Mouse (Mus musculus) CH12.LX (cell line): Measurements from ENCODE around the gene Padi1. TPM values are rescaled to one million over a fixed set of nuclear protein-coding genes. Genes with fewer than 3 reads are reported as not detected.

Experiments
- DNase-seq: peaks from one replicate; pipeline ENCODE4 v3.0.0-alpha.2; 2013; ENCODE audit errors: extremely low read depth
- H3K27ac ChIP-seq: 2 replicates; pipeline ENCODE4 v1.5.1; 2012; ENCODE audit warnings: low read depth, mild to moderate bottlenecking, control low read depth, moderate library complexity; ENCODE audit not compliant: insufficient read depth
- H3K27me3 ChIP-seq: replicated peaks from 2 replicates; pipeline ENCODE3; 2012; ENCODE audit warnings: inconsistent platforms
- H3K36me3 ChIP-seq, 2 experiments: replicated peaks in 1 of 2; 2 replicates each; pipeline versions ENCODE3 to v1.6.1; 2012; ENCODE audit warnings: inconsistent platforms in 1 of 2, low read length in 1 of 2, mild to moderate bottlenecking in 1 of 2, mixed read lengths in 1 of 2, moderate library complexity in 1 of 2; ENCODE audit not compliant: control insufficient read depth in 1 of 2, insufficient read depth in 1 of 2
- H3K4me1 ChIP-seq, 2 experiments: 2 replicates each; pipeline ENCODE4 v1.6.1; 2012; ENCODE audit warnings: inconsistent platforms in 1 of 2, moderate library complexity in 1 of 2; ENCODE audit not compliant: insufficient read depth in 2 of 2, control insufficient read depth in 1 of 2
- H3K4me2 ChIP-seq: 2 replicates; pipeline ENCODE4 v1.6.1; 2012; ENCODE audit warnings: low read depth, mild to moderate bottlenecking, control low read depth; ENCODE audit not compliant: poor library complexity, insufficient read depth, severe bottlenecking
- H3K4me3 ChIP-seq, 3 experiments: fragments of 150-350 bp in 1 of 3; sonication (generic) in 1 of 3; replicated peaks in 1 of 3; 2 replicates each; pipeline versions ENCODE3 to v1.5.1; 2011 to 2012; ENCODE audit warnings: low read depth in 2 of 3, low read length in 2 of 3, mild to moderate bottlenecking in 2 of 3, moderate library complexity in 2 of 3, control low read depth in 1 of 3, improper control_type of control experiment in 1 of 3, inconsistent platforms in 1 of 3, mixed read lengths in 1 of 3; ENCODE audit not compliant: poor library complexity in 1 of 3
- H3K79me2 ChIP-seq: replicated peaks from 2 replicates; pipeline ENCODE4 v1.6.1; 2012; ENCODE audit warnings: mild to moderate bottlenecking, moderate library complexity; ENCODE audit not compliant: control insufficient read depth, poor library complexity, insufficient read depth, severe bottlenecking; ENCODE audit errors: extremely low read depth
- H3K9ac ChIP-seq: 2 replicates; pipeline ENCODE4 v1.6.1; 2012; ENCODE audit warnings: low read depth, mild to moderate bottlenecking, control low read depth, moderate library complexity; ENCODE audit not compliant: insufficient read depth
- H3K9me3 ChIP-seq: replicated peaks from 2 replicates; pipeline ENCODE3; 2012; ENCODE audit warnings: low read length, inconsistent platforms, mixed read lengths
- BHLHE40 ChIP-seq: IDR thresholded peaks from 2 replicates; pipeline ENCODE4 v1.6.1; 2011; ENCODE audit warnings: mild to moderate bottlenecking, low read depth, low read length, improper control_type of control experiment
- CHD1 ChIP-seq: IDR thresholded peaks from 2 replicates; pipeline ENCODE4 v1.6.1; 2012; ENCODE audit warnings: low read depth, low read length, improper control_type of control experiment, inconsistent platforms
- CHD2 ChIP-seq: IDR thresholded peaks from 2 replicates; pipeline ENCODE4 v1.6.1; 2011; ENCODE audit warnings: low read length, improper control_type of control experiment
- CTCF ChIP-seq, 2 experiments: IDR thresholded peaks in 1 of 2; conservative IDR thresholded peaks in 1 of 2; 2 replicates each; pipeline ENCODE4 v1.5.1; 2011 to 2012; ENCODE audit warnings: low read depth in 2 of 2, low read length in 2 of 2, improper control_type of control experiment in 1 of 2, inconsistent platforms in 1 of 2, mild to moderate bottlenecking in 1 of 2, moderate library complexity in 1 of 2
- ELF1 ChIP-seq: IDR thresholded peaks from 2 replicates; pipeline ENCODE4 v1.6.1; 2014; ENCODE audit warnings: low read depth, mild to moderate bottlenecking, inconsistent platforms, low read length, improper control_type of control experiment
- EP300 ChIP-seq: IDR thresholded peaks from 2 replicates; pipeline ENCODE4 v1.6.1; 2011; ENCODE audit warnings: low read length, improper control_type of control experiment
- ETS1 ChIP-seq: conservative IDR thresholded peaks from 2 replicates; pipeline ENCODE4 v1.6.1; 2012; ENCODE audit warnings: low read depth, mild to moderate bottlenecking, inconsistent platforms, low read length, improper control_type of control experiment, moderate library complexity
- HCFC1 ChIP-seq: IDR thresholded peaks from 2 replicates; pipeline ENCODE4 v1.6.1; 2012; ENCODE audit warnings: low read depth, mild to moderate bottlenecking, inconsistent platforms, low read length, improper control_type of control experiment
- IRF4 ChIP-seq: IDR thresholded peaks from 2 replicates; pipeline ENCODE4 v1.6.1; 2014; ENCODE audit warnings: low read depth, mild to moderate bottlenecking, inconsistent platforms, low read length, improper control_type of control experiment
- MXI1 ChIP-seq: IDR thresholded peaks from 2 replicates; pipeline ENCODE4 v1.6.1; 2011; ENCODE audit warnings: mild to moderate bottlenecking, low read depth, low read length, improper control_type of control experiment
- PAX5 ChIP-seq: IDR thresholded peaks from 2 replicates; pipeline ENCODE4 v1.6.1; 2012; ENCODE audit warnings: low read length, inconsistent platforms, mixed read lengths
- SIN3A ChIP-seq: IDR thresholded peaks from 2 replicates; pipeline ENCODE4 v1.6.1; 2012; ENCODE audit warnings: low read length, improper control_type of control experiment, inconsistent platforms
- TBP ChIP-seq: conservative IDR thresholded peaks from 2 replicates; pipeline ENCODE4 v1.6.1; 2011; ENCODE audit warnings: low read depth, low read length, improper control_type of control experiment
- UBTF ChIP-seq: IDR thresholded peaks from 2 replicates; pipeline ENCODE4 v1.6.1; 2012; ENCODE audit warnings: low read depth, mild to moderate bottlenecking, inconsistent platforms, low read length, improper control_type of control experiment, moderate library complexity
- USF2 ChIP-seq: conservative IDR thresholded peaks from 2 replicates; pipeline ENCODE4 v1.6.1; 2011; ENCODE audit warnings: low read depth, low read length, improper control_type of control experiment
- ZC3H11A ChIP-seq: IDR thresholded peaks from 2 replicates; pipeline ENCODE4 v1.6.1; 2012; ENCODE audit warnings: low read depth, mild to moderate bottlenecking, inconsistent platforms, low read length, improper control_type of control experiment
- ZMIZ1 ChIP-seq: IDR thresholded peaks from 2 replicates; pipeline ENCODE4 v1.6.1; 2012; ENCODE audit warnings: low read depth, mild to moderate bottlenecking, inconsistent platforms, low read length, improper control_type of control experiment
- ZNF384 ChIP-seq: IDR thresholded peaks from 2 replicates; pipeline ENCODE4 v1.6.1; 2012; ENCODE audit warnings: low read depth, low read length, improper control_type of control experiment, inconsistent platforms
- dilution Hi-C: fragments of 300-500 bp; cut with MboI; formaldehyde crosslinking; loops from 2 replicates; pipeline ENCODE4 v1.14.3; 2020; ENCODE audit warnings: low sequenced_read_pairs; ENCODE audit not compliant: extremely low pct_unique_long_range_greater_than_20kb, extremely low pct_ligation_motif_present
- in situ Hi-C: fragments of 300-500 bp; cut with MboI; formaldehyde crosslinking; loops from 3 replicates; pipeline ENCODE4 v1.14.3; 2019; ENCODE audit warnings: low sequenced_read_pairs, low pct_ligation_motif_present, low pct_unique_long_range_greater_than_20kb, mixed read lengths
- polyA plus RNA-seq: library from polyadenylated mRNA; unstranded; fragments of >175 nt; gene quantifications from 2 replicates; pipeline ENCODE4 v1.2.1, GENCODE M21; 2012; ENCODE audit warnings: low read depth; ENCODE audit not compliant: insufficient read length
- total RNA-seq, 2 experiments: library from RNA; depleted of rRNA; stranded (reverse); fragments of 300-350 nt in 1 of 2; fragments of >200 nt in 1 of 2; gene quantifications; 2 replicates each; pipeline ENCODE4 v1.2.3; 2012 to 2014

The Padi1 gene
- total and polyA plus RNA-seq, 3 experiments: 0.04 TPM; not detected in 2

GRCm38 (mm10) chr4:140768973-140769372 is 76.6 kb downstream of the Padi1 start:
- no peaks in the 10 kb centered on the region for H3K9me3 ChIP-seq
- no peaks in the 10 kb centered on the region for H3K36me3 ChIP-seq
- H3K27me3 ChIP-seq: peaks cover 85% of the 10 kb centered on the region
- H3K79me2 ChIP-seq: no peaks in the 10 kb centered on the region
- no peak for DNase-seq
- no peak overlapping the region for H3K4me2 ChIP-seq
- dilution Hi-C loops (no loop called here), in situ Hi-C loops (no loop called here)
- H3K4me1 ChIP-seq: peaks cover 0 to 7% of the 10 kb centered on the region in 2 experiments; a peak in 2 of 4 replicates
- no peak overlapping the region for H3K27ac ChIP-seq
- H3K4me3 ChIP-seq: no peak overlapping the region
- no peak overlapping the region for H3K9ac ChIP-seq
- TF ChIP-seq CHD2 (no peak), ZC3H11A (no peak), IRF4 (no peak), HCFC1 (no peak), CHD1 (no peak), PAX5 (no peak), ETS1 (no peak), ZNF384 (no peak), EP300 (no peak), ELF1 (no peak), BHLHE40 (no peak)

- H3K4me3 ChIP-seq: no peak overlapping the region
- H3K27me3 ChIP-seq: peaks cover 84% of the 10 kb centered on the region
- no peak overlapping the region for H3K27ac ChIP-seq
- no peaks in the 10 kb centered on the region for H3K36me3 ChIP-seq
- peaks cover 0 to 5% of the 10 kb centered on the region in 2 experiments; a peak in 2 of 4 replicates for H3K4me1 ChIP-seq
- H3K9me3 ChIP-seq: no peaks in the 10 kb centered on the region
- dilution Hi-C loops (no loop called here), in situ Hi-C loops (no loop called here)
- no peaks in the 10 kb centered on the region for H3K79me2 ChIP-seq
- no peak for DNase-seq
- H3K4me2 ChIP-seq: no peak overlapping the region
- H3K9ac ChIP-seq: no peak overlapping the region
- TF ChIP-seq USF2 (no peak), MXI1 (no peak), ZMIZ1 (no peak), CHD1 (no peak), CHD2 (no peak), TBP (no peak), UBTF (no peak), SIN3A (no peak), ZNF384 (no peak), HCFC1 (no peak), CTCF (conservative IDR thresholded peaks at IDR 0.05 in 1 of 2, IDR thresholded peaks at IDR 0.05 in 1 of 2; ENCODE audit: low read depth in 2 of 2, low read length in 2 of 2) (no peak)
Measured at GRCm38 (mm10) chr4:140765936-140766335, 79.6 kb downstream of the Padi1 start.
